Mouse (Mus musculus) limb, embryonic 11.5 days (tissue): ENCODE measurements at regions not wholly inside any gene's neighbourhood (a gene's known extent, or its start where the extent isn't known, plus 50 kb on each side); places are given as distances from the start of the nearest gene placed in this dataset.

Experiments used
- ATAC-seq: fragments of 200-750 bp; cut with Nextera tagmentation; 2 replicates; pipeline ENCODE4 v1.8.0; 2017; ENCODE audit warnings: low read depth; ENCODE audit not compliant: insufficient number of reproducible peaks, low FRiP score, low TSS enrichment
- DNase-seq: peaks from one replicate; pipeline ENCODE4 v3.0.0-alpha.2; 2015; ENCODE audit warnings: low spot score
- H3K27ac ChIP-seq: fragments of 300-500 bp; sonication (generic); replicated peaks from 2 replicates; pipeline ENCODE4 v1.5.1; 2014; ENCODE audit warnings: low read depth, mild to moderate bottlenecking, low read length
- H3K27me3 ChIP-seq: fragments of 300-500 bp; sonication (generic); 2 replicates; pipeline ENCODE4 v1.6.1; 2014; ENCODE audit warnings: mild to moderate bottlenecking, low read length, mixed read lengths; ENCODE audit not compliant: control insufficient read depth, insufficient read depth
- H3K36me3 ChIP-seq: fragments of 300-500 bp; sonication (generic); 2 replicates; pipeline ENCODE4 v1.6.1; 2014; ENCODE audit warnings: mild to moderate bottlenecking, low read length, moderate library complexity, mixed read lengths; ENCODE audit not compliant: control insufficient read depth, insufficient read depth
- H3K4me1 ChIP-seq: fragments of 300-500 bp; sonication (generic); 2 replicates; pipeline ENCODE4 v1.6.1; 2014; ENCODE audit warnings: low read length, mixed read lengths; ENCODE audit not compliant: control insufficient read depth, insufficient read depth
- H3K4me2 ChIP-seq: fragments of 300-500 bp; sonication (generic); 2 replicates; pipeline ENCODE4 v1.6.1; 2014; ENCODE audit warnings: low read depth, mild to moderate bottlenecking, moderate library complexity; ENCODE audit not compliant: severe bottlenecking
- H3K4me3 ChIP-seq: fragments of 300-500 bp; sonication (generic); 2 replicates; pipeline ENCODE4 v1.5.1; 2014; ENCODE audit warnings: low read depth, low read length
- H3K9ac ChIP-seq: fragments of 300-500 bp; sonication (generic); 2 replicates; pipeline ENCODE4 v1.6.1; 2014; ENCODE audit warnings: mild to moderate bottlenecking, low read length
- H3K9me3 ChIP-seq: fragments of 300-500 bp; sonication (generic); 2 replicates; pipeline ENCODE4 v1.6.1; 2016; ENCODE audit warnings: low read length; ENCODE audit not compliant: control insufficient read depth
- WGBS: fragments of 180-500 bp; shearing (Covaris S2); extraction: QIAGEN DNeasy Blood & Tissue Kit; methylation state at CpG from one replicate; pipeline ENCODE4 v1.1.7; 2014; 5-methylcytosine and 5-hydroxymethylcytosine counted together

DNA sequence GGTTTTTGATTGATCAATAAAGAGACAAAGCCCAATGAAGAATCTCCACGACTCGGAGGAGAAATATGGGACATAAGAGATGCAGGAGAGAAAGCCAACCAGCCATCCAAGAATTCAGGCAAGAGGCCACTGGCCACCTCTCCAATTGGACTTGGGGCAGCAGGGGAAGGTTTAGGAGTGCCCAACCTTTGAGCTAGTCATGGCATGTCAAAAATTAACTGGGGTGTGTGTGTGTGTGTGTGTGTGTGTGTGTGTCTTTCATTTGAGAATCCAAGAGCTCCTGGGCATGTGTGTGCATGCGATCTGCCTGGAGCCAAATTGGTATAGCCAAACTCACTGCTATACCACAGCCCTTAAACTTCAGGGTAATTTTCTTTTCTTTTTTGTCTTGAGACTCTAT lies 51.6 kb upstream of the Cecr2 start:
- WGBS = 91% methylated on average over 3 of the region's 3 CpGs
- no peak overlapping the region for H3K9ac ChIP-seq
- no peak overlapping the region for H3K4me3 ChIP-seq
- no peak overlapping the region for H3K27ac ChIP-seq
- no peaks in the 10 kb centered on the region for H3K4me1 ChIP-seq
- no peaks in the 10 kb centered on the region for H3K27me3 ChIP-seq
- DNase-seq (no peak), ATAC-seq (no peak)
- H3K9me3 ChIP-seq = no peaks in the 10 kb centered on the region
- H3K4me2 ChIP-seq = no peak overlapping the region
- no peaks in the 10 kb centered on the region for H3K36me3 ChIP-seq

DNA sequence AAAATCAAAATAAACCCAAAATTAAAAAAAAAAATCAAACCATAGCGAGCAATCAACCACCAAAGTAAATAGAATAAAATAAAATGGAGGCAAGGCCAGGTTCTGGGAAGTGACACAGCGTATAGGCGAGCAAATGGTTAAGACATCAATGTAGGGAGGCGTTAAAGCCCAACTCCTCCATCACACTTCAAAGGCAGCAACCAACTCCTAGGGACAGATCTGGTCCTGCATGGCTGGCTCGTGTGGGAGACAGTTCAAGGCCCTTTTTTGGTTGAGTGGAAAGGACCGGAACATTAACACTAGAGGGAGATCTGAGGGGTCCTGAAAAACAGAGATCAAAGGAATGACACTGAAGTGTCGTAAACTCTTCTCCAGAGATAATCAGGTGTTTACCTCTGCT lies 53.8 kb upstream of the Cecr2 start:
- Histone ChIP-seq H3K9ac (no peak overlapping the region), H3K4me3 (no peak overlapping the region), H3K36me3 (no peaks in the 10 kb centered on the region), H3K27me3 (no peaks in the 10 kb centered on the region), H3K4me2 (no peak overlapping the region), H3K27ac (no peak overlapping the region), H3K9me3 (no peaks in the 10 kb centered on the region), H3K4me1 (no peaks in the 10 kb centered on the region)
- DNase-seq (no peak), ATAC-seq (no peak)
- 28% methylated on average over 7 of the region's 7 CpGs for WGBS

DNA sequence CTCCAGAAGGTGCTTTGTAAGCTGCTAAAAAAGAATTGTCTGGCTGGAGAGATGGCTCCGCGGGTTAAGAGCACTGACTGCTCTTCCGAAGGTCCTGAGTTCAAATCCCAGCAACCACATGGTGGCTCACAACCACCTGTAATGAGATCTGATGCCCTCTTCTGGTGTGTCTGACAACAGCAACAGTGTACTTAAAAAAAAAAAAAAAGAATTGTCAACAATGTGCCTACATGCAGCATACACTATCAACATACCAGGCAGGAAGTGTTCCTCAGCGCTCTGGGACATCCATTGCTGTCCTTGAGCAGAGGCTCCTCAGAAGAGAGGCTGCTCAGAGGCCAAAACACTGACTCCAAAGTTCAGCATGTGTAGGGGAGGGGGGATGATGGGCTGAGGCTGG lies 56.3 kb upstream of the Cecr2 start:
- WGBS = 91% methylated on average over 4 of the region's 4 CpGs
- ATAC-seq = no peak
- no peak overlapping the region for H3K4me3 ChIP-seq

DNA sequence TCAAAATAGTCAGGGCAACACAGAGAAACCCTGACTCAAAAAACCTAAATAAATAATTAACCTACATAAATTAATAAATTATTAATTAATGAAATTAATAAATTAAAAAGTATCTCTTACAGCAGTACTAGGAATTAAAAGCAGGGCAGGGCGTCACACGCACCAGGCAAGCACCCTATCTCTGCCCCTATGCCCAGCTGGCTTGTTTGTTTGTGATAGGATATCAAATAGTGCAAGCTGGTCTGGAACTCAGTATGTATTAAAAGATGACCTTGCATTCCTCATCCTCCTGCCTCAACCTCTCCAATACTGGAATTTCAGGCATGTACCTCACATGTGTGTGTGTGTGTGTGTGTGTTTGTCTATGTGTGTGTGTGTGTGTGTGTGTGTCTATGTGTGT lies 60.7 kb upstream of the Cecr2 start:
- no peak for DNase-seq
- Histone ChIP-seq H3K4me2 (no peak overlapping the region), H3K27ac (no peak overlapping the region), H3K4me3 (no peak overlapping the region), H3K4me1 (no peaks in the 10 kb centered on the region), H3K9ac (no peak overlapping the region), H3K36me3 (no peaks in the 10 kb centered on the region), H3K9me3 (no peaks in the 10 kb centered on the region), H3K27me3 (no peaks in the 10 kb centered on the region)
- WGBS = 94% methylated on average over 2 of the region's 2 CpGs
- no peak for ATAC-seq

More for the DNA sequence above, 56.3 kb upstream of the Cecr2 start:
- Histone ChIP-seq H3K4me2 (no peak overlapping the region), H3K36me3 (no peaks in the 10 kb centered on the region), H3K4me1 (no peaks in the 10 kb centered on the region), H3K27me3 (no peaks in the 10 kb centered on the region), H3K27ac (no peak overlapping the region), H3K9me3 (no peaks in the 10 kb centered on the region), H3K9ac (no peak overlapping the region)
- DNase-seq = no peak

DNA sequence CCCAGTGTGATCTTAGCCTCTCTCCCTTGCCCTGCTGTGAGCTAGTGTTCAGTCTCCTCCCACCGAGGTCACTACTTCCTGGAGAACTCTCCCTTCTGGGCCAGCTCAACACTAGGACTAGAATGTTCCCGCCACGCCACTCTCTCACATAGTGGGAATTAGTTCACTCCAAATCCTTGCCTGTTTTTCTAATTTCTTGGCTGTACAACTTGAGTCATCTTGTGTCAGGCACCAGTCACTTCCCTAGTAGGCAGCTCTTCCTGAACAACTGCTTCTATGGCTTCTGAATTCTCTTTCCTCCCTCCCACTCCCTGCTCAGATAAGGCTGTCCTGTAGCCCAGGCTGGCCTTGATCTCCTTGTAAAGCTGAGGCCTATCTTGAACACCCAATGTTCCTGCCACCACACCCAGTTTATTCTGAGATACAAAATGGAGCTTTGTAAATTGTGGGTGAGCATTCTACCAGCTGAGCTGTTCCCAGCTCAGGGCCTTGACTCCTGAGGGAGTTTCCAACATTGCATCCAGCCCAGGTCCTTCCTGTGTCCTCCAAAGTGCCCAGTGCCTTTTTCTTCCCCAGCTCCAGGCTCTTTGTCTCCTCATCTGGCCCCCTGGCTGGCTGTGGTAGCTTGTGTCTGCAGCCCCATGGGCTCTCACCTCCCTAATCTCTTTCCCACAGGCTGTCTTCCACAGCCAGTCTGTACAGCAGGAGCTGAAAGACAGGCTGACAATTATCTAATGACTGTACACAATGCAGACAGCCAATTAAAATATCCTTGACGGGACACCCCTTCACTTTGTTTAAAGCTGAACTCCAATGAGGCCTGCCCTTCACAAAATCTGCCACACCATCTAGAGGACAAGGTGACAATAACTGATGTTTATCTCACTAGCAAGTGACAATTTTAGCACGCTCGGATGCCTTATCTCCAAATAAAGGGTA lies 61.9 kb upstream of the Cecr2 start:
- 47% methylated on average over 6 of the region's 6 CpGs for WGBS
- no peaks in the 10 kb centered on the region for H3K36me3 ChIP-seq
- no peaks in the 10 kb centered on the region for H3K4me1 ChIP-seq
- ATAC-seq (no peak), DNase-seq (no peak)
- no peaks in the 10 kb centered on the region for H3K9me3 ChIP-seq
- H3K4me3 ChIP-seq = no peak overlapping the region
- H3K9ac ChIP-seq = no peak overlapping the region
- no peaks in the 10 kb centered on the region for H3K27me3 ChIP-seq
- H3K27ac ChIP-seq = no peak overlapping the region
- H3K4me2 ChIP-seq = no peak overlapping the region

DNA sequence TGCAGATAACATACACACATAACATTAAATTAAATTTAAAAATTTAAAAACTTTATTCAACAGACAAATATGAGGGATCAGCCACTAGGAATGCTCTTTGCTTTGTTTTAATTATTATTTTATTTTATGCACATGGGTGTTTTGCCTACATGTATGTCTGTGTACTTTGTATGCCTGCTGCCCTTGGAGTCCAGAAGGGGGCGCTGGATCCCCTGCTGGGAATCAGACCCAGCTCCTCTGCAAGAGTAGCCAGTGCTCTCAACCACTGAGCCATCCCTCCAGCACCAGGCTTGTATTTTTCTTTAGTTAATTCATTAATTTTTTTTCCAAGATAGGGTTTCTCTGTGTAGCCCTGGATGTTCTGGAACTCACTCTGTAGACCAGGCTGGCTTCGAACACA lies 62.7 kb upstream of the Cecr2 start:
- Histone ChIP-seq H3K27me3 (no peaks in the 10 kb centered on the region), H3K36me3 (no peaks in the 10 kb centered on the region), H3K4me2 (no peak overlapping the region), H3K4me3 (no peak overlapping the region), H3K9ac (no peak overlapping the region), H3K27ac (no peak overlapping the region), H3K4me1 (no peaks in the 10 kb centered on the region), H3K9me3 (no peaks in the 10 kb centered on the region)
- DNase-seq = no peak
- ATAC-seq = no peak
- WGBS = 60% methylated on average over 2 of the region's 2 CpGs

DNA sequence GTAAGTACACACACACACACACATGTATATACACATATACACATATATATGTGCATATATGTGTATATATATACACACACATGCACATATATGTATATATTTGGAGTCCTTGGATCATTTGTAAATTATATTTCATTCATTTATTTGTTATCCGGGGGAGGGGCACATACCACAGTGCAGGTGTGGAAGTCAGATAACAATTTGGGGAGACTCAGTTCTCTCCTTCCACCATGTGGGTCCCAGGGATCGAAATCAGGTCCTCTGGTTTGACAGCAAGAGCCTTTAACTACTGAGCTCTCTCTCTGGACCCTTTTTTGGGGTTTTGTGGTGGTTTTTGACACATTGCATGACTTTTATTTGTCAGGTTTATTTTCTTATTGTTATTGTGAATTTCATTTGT lies 65.8 kb upstream of the Cecr2 start:
- DNase-seq = no peak
- Histone ChIP-seq H3K4me1 (no peaks in the 10 kb centered on the region), H3K9me3 (no peaks in the 10 kb centered on the region), H3K27ac (no peak overlapping the region), H3K4me3 (no peak overlapping the region), H3K36me3 (no peaks in the 10 kb centered on the region), H3K27me3 (no peaks in the 10 kb centered on the region), H3K4me2 (no peak overlapping the region), H3K9ac (no peak overlapping the region)
- ATAC-seq = no peak
- WGBS = 86% methylated on average over 2 of the region's 2 CpGs

DNA sequence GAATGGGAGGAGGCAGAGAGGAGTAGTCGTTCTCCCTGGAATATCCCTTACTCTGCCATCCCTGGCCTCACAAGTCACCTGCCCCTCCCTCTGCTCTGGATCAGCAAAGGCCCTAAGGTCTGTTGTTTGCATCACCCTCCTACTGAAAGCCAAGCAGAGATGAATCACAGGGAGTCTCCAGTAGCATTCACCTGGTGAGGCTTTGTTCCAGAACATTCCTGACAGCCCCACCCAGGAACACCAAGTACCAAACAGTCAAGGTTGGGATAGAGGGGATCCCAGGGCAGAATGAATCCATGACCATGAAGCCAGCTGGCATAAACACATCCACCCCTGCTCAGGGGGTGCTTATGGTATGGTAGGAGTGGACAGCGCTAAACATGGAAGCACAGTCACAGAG lies 67.4 kb upstream of the Hdhd5 start:
- no peaks in the 10 kb centered on the region for H3K36me3 ChIP-seq
- DNase-seq (no peak), ATAC-seq (no peak)
- H3K27ac ChIP-seq = no peak overlapping the region
- H3K27me3 ChIP-seq = no peaks in the 10 kb centered on the region
- no peak overlapping the region for H3K9ac ChIP-seq
- 69% methylated on average over 2 of the region's 2 CpGs for WGBS
- H3K4me2 ChIP-seq = no peak overlapping the region
- H3K9me3 ChIP-seq = no peaks in the 10 kb centered on the region
- H3K4me1 ChIP-seq = no peaks in the 10 kb centered on the region
- H3K4me3 ChIP-seq = no peak overlapping the region

DNA sequence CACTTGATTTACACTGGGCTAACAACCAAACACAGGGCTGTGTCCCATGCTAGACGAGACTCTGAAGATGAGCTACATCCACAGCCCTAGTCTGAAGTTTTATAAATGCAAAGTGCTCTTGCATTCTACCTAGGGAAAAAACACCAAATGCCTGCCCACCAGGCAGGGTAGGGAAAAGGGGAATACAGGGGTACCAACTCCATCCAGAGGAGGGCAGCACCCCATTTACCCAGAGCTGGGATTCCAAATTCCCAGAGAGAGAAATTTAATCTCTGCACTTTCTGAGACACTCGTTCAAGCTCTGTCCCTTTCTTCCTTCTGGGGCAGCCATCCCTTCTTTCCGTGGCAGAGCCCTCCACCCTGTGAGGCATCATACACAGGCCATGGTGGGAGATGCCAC lies 66.8 kb upstream of the Hdhd5 start:
- Histone ChIP-seq H3K4me3 (no peak overlapping the region), H3K9me3 (no peaks in the 10 kb centered on the region), H3K27me3 (no peaks in the 10 kb centered on the region), H3K4me1 (peaks cover under 1% of the 10 kb centered on the region), H3K36me3 (no peaks in the 10 kb centered on the region), H3K9ac (no peak overlapping the region), H3K4me2 (no peak overlapping the region), H3K27ac (no peak overlapping the region)
- no peak for DNase-seq
- ATAC-seq = no peak
- 45% methylated on average over 3 of the region's 3 CpGs for WGBS
